Mouse (Mus musculus): Measurements from ENCODE around the gene Nat9. TPM values are rescaled to one million over a fixed set of nuclear protein-coding genes. Genes with fewer than 3 reads are reported as not detected.

The Nat9 gene
- total RNA-seq, 2 experiments from 2014 or later: 21.3 to 27.1 TPM

- ATAC-seq (replicated peaks; ENCODE audit: poor library complexity, severe bottlenecking): no peak
Observed at GRCm38 (mm10) chr11:115179881-115180280, 7.8 kb downstream of the Nat9 start.

DNA sequence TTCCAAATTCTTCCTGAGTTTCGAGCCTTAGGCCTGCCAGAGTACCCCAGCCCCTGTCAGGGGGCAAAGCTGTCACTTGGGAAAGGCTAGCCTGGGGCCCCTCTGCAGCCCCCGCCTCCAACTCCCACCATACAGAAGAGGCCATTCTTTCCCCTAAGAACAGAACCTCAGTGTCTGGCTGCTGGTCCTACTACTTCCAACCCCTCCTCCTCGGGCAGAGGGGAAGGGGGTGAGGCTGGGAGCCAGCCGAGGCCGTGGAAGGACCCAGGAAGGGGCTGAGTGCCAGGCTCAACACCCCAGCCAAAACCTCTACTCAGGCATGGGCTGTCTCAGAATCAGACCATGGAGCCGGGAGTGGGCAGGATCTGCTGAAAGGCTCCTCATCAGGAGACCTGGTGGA lies 8.5 kb downstream of the Nat9 start:
- ATAC-seq (replicated peaks; ENCODE audit: poor library complexity, severe bottlenecking): no peak

DNA sequence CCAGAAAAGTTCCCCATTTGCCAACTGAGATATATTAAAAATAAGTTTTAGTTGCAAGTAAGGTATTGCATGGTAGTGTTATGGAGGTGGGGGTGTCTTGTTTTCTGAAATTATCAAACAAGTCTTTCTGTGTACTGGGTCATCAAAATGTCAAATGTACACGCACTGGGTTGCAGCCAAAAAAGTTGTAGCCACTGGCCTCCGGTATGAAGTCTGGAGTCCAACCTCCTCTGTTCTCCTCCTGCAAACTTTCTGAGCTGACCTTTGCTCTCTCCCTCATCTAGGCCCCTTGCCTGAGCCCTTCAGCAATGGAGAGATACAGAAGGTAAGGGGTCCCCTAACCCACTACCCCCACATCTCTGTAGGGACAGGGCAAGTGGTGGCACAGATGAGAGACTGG lies 8.9 kb downstream of the Nat9 start:
- ATAC-seq (replicated peaks; ENCODE audit: poor library complexity, severe bottlenecking): no peak

GRCm38 (mm10) chr11:115177559-115178195 lies 10.0 kb downstream of the Nat9 start:
- no peak for ATAC-seq (replicated peaks; ENCODE audit: poor library complexity, severe bottlenecking)

DNA sequence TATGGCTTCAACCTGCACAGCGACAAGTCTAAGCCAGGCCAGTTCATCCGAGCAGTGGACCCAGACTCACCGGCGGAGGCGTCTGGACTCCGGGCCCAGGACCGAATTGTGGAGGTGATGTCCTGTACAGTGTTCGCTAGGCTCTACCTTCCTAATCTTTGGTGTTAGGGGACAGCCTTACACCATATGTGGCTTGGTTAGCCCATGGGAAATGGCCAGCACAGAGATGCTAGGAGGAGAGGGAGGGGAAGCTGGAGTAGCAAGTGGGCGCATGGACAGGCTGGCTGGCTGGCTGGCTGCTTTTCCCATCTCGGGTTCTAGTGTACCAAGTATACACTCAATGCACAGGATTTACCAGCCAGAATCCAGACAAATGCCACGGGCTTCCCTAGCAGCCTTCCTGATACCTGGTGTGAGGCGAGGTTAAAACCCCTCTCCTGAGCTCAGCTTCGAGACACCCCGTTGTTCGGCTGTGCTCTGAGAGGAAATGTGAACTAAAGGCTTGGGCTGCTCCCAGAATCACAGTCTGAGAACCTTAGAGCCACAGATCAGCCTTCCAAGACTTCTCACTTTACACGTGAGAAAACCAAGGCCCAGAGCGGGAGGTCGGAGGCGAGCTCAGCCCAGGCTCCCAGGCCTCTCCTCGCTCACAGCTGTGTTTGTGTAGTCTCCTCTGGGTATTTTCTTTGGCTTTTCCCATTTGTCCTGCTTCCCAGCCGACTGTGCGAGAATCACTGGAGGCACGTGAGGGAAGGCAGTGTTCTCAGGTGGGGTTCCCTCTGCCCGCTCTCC lies 11.1 kb downstream of the Nat9 start:
- no peak for ATAC-seq (replicated peaks; ENCODE audit: poor library complexity, severe bottlenecking)

- peak; percentile 75 for ATAC-seq (replicated peaks; ENCODE audit: poor library complexity, severe bottlenecking)
Observed at GRCm38 (mm10) chr11:115173549-115174339, 13.9 kb downstream of the Nat9 start.

DNA sequence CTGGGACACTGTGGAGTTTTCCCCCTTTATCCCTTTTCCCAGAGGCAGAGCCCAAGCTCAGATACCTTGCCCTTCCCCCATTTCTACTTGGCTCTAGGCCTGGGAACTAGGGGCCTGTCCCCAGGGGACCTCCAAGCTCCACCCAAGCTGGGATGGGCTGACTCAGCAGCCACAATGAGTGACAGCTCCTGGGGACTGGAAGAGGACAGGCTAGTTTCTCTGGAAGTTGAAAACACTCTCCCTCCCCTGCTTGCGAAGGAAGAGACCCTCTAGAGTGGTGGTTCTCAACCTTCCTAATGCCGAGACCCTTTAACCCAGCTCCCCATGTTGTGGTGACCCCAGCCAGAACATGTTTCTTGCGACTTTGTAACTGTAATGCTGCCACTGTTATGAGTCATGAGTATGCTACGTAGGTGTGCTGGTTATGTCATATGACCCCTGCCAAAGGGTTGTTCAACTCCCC lies 14.8 kb downstream of the Nat9 start:
- ATAC-seq (replicated peaks; ENCODE audit: poor library complexity, severe bottlenecking): peak; percentile 28; the same call in 1 of the 2 replicates

DNA sequence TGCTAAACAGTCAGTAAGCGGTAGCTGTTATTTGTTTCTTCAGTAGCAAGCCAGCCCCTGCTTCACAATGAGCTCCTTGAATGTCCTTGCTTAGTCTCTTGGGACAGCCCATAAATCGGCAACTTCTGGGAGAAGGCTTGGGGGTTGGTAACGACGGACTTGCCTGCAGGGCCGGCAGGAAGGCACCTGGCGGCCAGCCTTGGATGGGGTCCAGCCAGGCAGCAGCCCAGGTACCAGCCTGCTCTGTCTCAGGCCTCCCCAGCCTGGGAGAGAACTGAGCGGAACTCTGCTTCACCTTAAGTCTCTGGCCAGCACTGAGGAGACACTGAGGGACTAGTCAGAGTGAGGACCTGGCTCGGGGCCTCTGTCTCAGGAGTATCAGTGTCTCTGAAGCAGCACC lies 16.5 kb downstream of the Nat9 start:
- ATAC-seq (replicated peaks; ENCODE audit: poor library complexity, severe bottlenecking): no peak

DNA sequence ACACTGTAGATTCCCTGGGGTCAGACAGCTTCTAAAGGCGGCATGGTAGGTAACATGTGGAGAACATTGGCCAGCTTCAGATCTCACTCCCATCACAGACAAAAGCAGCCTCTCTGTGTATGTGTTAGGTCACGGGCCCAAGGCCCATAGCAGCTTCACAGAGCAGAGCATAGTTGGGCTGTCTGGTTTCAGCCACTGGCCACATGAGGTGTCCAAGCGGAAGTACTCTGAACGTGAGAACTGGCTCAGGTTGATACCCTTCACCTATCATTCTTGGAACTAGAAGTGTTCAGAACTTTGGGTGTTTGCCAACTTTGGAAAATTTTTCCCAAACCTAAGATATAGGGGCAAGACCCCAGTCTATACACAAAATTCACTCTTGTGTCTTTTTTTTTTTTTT lies 18.2 kb downstream of the Nat9 start:
- ATAC-seq (replicated peaks; ENCODE audit: poor library complexity, severe bottlenecking): no peak

- ATAC-seq (replicated peaks; ENCODE audit: poor library complexity, severe bottlenecking): no peak
Observed at GRCm38 (mm10) chr11:115167631-115168249, 19.9 kb downstream of the Nat9 start.

GRCm38 (mm10) chr11:115166776-115167175 lies 20.9 kb downstream of the Nat9 start:
- ATAC-seq (replicated peaks; ENCODE audit: poor library complexity, severe bottlenecking): no peak

DNA sequence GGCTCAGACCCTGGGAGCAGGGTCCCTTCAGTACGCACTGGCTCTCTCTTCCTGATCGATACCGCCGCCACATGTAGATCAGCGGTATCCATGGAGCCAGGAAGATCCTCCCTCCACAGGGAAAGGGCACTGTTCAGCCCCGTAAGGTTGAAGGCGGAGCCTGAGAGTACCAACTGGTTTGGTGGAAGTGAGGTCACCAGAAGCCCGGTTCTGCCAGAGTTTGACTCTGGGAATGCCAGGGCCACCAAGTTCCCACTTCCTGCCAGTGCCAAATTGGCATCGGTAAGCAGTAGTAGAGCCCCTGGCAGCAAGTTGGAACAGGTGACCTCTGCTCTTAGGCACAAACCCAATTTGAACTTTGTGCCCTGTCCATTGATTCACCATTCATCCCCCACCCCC lies 22.7 kb downstream of the Nat9 start:
- ATAC-seq (replicated peaks; ENCODE audit: poor library complexity, severe bottlenecking): no peak

- ATAC-seq (replicated peaks; ENCODE audit: poor library complexity, severe bottlenecking): no peak
Observed at GRCm38 (mm10) chr11:115164341-115164975, 23.2 kb downstream of the Nat9 start.

DNA sequence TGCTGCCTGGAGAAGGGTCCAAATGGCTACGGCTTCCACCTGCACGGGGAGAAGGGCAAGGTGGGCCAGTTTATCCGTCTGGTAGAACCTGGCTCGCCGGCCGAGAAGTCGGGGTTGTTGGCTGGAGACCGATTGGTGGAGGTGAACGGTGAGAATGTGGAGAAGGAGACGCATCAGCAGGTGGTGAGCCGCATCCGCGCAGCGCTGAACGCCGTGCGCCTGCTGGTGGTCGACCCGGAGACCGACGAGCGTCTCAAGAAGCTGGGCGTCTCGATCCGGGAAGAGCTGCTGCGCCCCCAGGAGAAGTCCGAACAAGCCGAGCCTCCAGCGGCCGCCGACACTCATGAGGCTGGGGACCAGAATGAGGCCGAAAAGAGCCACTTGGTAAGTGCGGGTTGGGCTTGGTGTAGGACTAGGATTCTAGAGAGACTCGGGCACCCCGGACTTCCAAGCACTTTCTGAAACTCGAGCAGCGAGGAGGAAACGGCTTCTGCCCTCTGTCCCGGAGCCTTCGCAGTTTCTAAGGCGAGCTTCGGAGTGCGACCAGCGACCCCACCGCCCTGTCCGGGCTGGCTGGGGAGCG lies 24.0 kb downstream of the Nat9 start:
- peak; percentile 10; the same call in 1 of the 2 replicates for ATAC-seq (replicated peaks; ENCODE audit: poor library complexity, severe bottlenecking)

- ATAC-seq (replicated peaks; ENCODE audit: poor library complexity, severe bottlenecking): peak; percentile 78
Observed at GRCm38 (mm10) chr11:115162832-115163480, 24.7 kb downstream of the Nat9 start, which contains the start of gene Slc9a3r1. Slc9a3r1 (plus strand) TSS chr11:115163341.

GRCm38 (mm10) chr11:115162205-115162601 lies 25.5 kb downstream of the Nat9 start:
- ATAC-seq (replicated peaks; ENCODE audit: poor library complexity, severe bottlenecking): no peak

- peak; percentile 10 for ATAC-seq (replicated peaks; ENCODE audit: poor library complexity, severe bottlenecking)
Observed at GRCm38 (mm10) chr11:115161578-115162204, 26.0 kb downstream of the Nat9 start.

DNA sequence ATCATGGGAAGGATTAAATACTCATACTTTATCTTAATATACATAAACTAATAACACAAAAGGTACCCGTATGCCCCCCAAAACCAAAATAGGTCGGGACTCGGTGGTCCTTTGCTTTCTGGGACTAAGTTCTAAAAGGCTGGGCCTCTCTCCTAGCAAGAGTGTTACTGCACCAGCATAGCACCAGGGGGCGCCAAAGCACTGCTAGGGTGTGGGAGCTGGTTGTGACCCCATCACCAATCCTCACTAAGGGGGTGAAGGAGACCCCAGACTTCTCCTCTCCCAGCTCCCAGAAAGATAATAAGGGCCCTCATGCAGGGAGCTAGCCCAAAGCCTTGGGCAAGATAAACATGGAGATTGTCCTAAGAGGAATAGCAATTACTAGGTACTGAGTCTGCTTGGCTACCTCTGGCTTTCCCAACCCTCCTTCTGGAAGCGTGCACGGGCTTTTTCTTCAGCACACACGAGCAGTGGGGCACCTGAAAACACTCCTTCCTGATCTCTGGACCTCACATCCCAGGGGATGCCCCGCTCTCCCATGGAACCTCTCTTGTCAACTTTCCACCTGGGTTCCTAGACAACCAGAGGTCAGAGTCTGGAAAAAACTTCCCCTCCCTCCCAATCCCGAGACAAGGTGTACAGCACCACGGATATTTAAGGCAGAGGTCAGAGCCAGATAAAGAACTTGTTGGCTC lies 26.6 kb downstream of the Nat9 start:
- 0 out of 2 replicates have a peak, but pooled peaks have one; percentile 15 for ATAC-seq (replicated peaks; ENCODE audit: poor library complexity, severe bottlenecking)

Data from granulocyte monocyte progenitor cell, adult 5-6 weeks (primary cell).